Mouse (Mus musculus) hindbrain, embryonic 15.5 days (tissue): ENCODE data around the gene Ccl3. TPM values are rescaled to one million over a fixed set of nuclear protein-coding genes. Genes with fewer than 3 reads are reported as not detected.

Source experiments
- ATAC-seq: fragments of 200-750 bp; cut with Nextera tagmentation; 2 replicates; pipeline ENCODE4 v1.8.0; 2017; ENCODE audit warnings: low read depth, moderate number of reproducible peaks, moderate TSS enrichment; ENCODE audit not compliant: low FRiP score
- H3K27ac ChIP-seq: fragments of 300-500 bp; sonication (generic); replicated peaks from 2 replicates; pipeline ENCODE4 v1.5.1; 2015; ENCODE audit warnings: mild to moderate bottlenecking, inconsistent platforms
- H3K27me3 ChIP-seq: fragments of 300-500 bp; sonication (generic); 2 replicates; pipeline ENCODE4 v1.6.1; 2015; ENCODE audit warnings: control low read depth, inconsistent platforms
- H3K36me3 ChIP-seq: fragments of 300-500 bp; sonication (generic); 2 replicates; pipeline ENCODE4 v1.6.1; 2015; ENCODE audit warnings: control low read depth, inconsistent platforms
- H3K4me1 ChIP-seq: fragments of 300-500 bp; sonication (generic); replicated peaks from 2 replicates; pipeline ENCODE4 v1.6.1; 2015; ENCODE audit warnings: control low read depth, inconsistent platforms
- H3K4me2 ChIP-seq: fragments of 300-500 bp; sonication (generic); 2 replicates; pipeline ENCODE4 v1.6.1; 2015; ENCODE audit warnings: moderate library complexity, mild to moderate bottlenecking, inconsistent platforms
- H3K4me3 ChIP-seq: fragments of 300-500 bp; sonication (generic); 2 replicates; pipeline ENCODE4 v1.5.1; 2015; ENCODE audit warnings: mild to moderate bottlenecking, inconsistent platforms
- H3K9ac ChIP-seq: fragments of 300-500 bp; sonication (generic); 2 replicates; pipeline ENCODE4 v1.6.1; 2015; ENCODE audit warnings: inconsistent platforms
- H3K9me3 ChIP-seq: fragments of 300-500 bp; sonication (generic); 2 replicates; pipeline ENCODE4 v1.6.1; 2016; ENCODE audit warnings: control low read depth, inconsistent platforms
- WGBS: fragments of 180-500 bp; shearing (Covaris S2); methylation state at CpG from one replicate; pipeline ENCODE4 v1.1.7; 2015; 5-methylcytosine and 5-hydroxymethylcytosine counted together
- polyA plus RNA-seq: library from polyadenylated mRNA; unstranded; fragments of >200 nt; fragmentation: Nextera tagmentation; extraction: Ambion mirVana; gene quantifications from 2 replicates; pipeline ENCODE4 v1.2.1, GENCODE M21; 2015

Ccl3 gene
- polyA plus RNA-seq, 1 experiment from 2014 or later, result 1.8 TPM

DNA sequence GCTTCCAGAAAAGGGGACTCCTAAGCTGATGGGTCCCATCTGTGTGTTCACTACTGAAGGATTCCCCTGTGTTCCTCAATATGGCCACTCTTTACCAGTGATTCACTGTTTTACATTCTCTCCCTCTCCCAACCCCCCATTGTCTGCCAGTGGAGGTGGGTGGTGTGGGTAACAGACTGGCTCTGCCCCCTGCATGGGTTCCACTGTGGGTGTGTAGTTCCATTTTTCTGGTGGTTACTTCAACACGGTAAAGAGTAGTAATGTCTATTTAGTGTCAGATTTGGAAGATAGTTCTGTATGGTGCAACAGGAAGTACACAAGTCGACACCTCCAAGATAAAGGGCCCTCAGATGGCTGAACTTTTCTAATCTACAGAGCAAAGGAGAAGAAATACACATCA lies 7.9 kb downstream of the Ccl3 start:
- no peak overlapping the region for H3K4me2 ChIP-seq
- H3K9ac ChIP-seq, result no peak overlapping the region
- no peaks in the 10 kb centered on the region for H3K36me3 ChIP-seq
- ATAC-seq, result no peak
- H3K4me3 ChIP-seq, result no peak overlapping the region
- H3K27ac ChIP-seq, result no peak overlapping the region
- 83% methylated on average over 2 of the region's 2 CpGs for whole genome bisulfite sequencing
- H3K4me1 ChIP-seq, result no peaks in the 10 kb centered on the region
- H3K9me3 ChIP-seq, result no peaks in the 10 kb centered on the region
- H3K27me3 ChIP-seq, result no peaks in the 10 kb centered on the region

DNA sequence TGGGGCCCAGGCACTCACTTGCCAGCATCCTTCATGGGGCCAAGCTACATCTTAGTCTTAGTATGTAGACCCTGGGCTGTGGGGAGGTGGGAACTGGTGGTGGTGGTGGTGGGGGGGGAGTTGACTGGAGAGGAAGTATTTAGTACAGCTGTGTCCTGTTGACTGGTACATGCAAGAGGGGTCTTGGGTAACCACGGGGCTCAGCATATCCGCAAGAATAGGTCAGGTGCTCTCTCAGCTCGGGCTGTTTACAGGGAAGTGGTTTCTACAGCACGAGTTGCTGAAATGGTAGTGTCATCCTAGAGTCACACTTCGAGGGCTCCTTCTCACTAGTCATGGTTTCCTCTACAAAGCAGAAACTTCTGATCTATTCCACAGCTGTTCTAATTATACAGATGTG lies 9.0 kb downstream of the Ccl3 start:
- Histone ChIP-seq H3K4me3 (no peak overlapping the region), H3K36me3 (no peaks in the 10 kb centered on the region), H3K9me3 (no peaks in the 10 kb centered on the region), H3K9ac (no peak overlapping the region), H3K27me3 (no peaks in the 10 kb centered on the region), H3K4me2 (no peak overlapping the region), H3K27ac (no peak overlapping the region), H3K4me1 (no peaks in the 10 kb centered on the region)
- 90% methylated on average over 5 of the region's 5 CpGs for WGBS
- ATAC-seq, result no peak

DNA sequence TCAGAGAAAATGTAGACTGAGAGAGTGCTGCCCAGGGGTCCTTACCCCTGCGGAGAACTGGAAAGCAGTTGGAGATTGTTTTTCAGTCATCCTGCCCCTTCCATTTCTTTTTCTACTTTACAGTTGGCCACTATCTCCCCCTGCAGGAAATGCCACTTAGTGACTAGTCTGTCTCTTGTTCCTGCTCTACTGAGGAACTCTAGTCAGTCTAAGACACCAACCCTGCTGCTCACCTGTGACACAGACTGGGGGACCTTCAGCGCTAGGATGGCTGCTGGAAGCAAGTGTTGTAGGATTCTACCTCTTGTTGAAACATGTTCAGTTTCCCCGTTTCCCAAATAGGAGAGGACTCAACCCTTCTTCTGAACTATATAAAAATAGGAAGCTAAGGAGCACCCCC lies 9.6 kb downstream of the Ccl3 start:
- no peak overlapping the region for H3K4me2 ChIP-seq
- H3K4me1 ChIP-seq, result no peaks in the 10 kb centered on the region
- no peak overlapping the region for H3K9ac ChIP-seq
- no peaks in the 10 kb centered on the region for H3K36me3 ChIP-seq
- no peak overlapping the region for H3K27ac ChIP-seq
- no peak overlapping the region for H3K4me3 ChIP-seq
- WGBS, result 71% methylated on average over 3 of the region's 3 CpGs
- no peak for ATAC-seq
- no peaks in the 10 kb centered on the region for H3K9me3 ChIP-seq
- no peaks in the 10 kb centered on the region for H3K27me3 ChIP-seq

- 56% methylated on average over 2 of the region's 2 CpGs for WGBS
- Histone ChIP-seq H3K4me3 (no peak overlapping the region), H3K9me3 (no peaks in the 10 kb centered on the region), H3K27ac (no peak overlapping the region), H3K27me3 (no peaks in the 10 kb centered on the region), H3K4me1 (no peaks in the 10 kb centered on the region), H3K36me3 (no peaks in the 10 kb centered on the region), H3K4me2 (no peak overlapping the region), H3K9ac (no peak overlapping the region)
- ATAC-seq, result no peak
Measured at GRCm38 (mm10) chr11:83638934-83639333, 10.2 kb downstream of the Ccl3 start.

GRCm38 (mm10) chr11:83636742-83637235 lies 12.4 kb downstream of the Ccl3 start:
- Histone ChIP-seq H3K27me3 (no peaks in the 10 kb centered on the region), H3K27ac (no peak overlapping the region), H3K4me1 (no peaks in the 10 kb centered on the region), H3K4me2 (no peak overlapping the region), H3K9ac (no peak overlapping the region), H3K9me3 (no peaks in the 10 kb centered on the region), H3K4me3 (no peak overlapping the region), H3K36me3 (no peaks in the 10 kb centered on the region)
- ATAC-seq, result no peak
- 89% methylated on average over 1 of the region's 1 CpGs for WGBS

DNA sequence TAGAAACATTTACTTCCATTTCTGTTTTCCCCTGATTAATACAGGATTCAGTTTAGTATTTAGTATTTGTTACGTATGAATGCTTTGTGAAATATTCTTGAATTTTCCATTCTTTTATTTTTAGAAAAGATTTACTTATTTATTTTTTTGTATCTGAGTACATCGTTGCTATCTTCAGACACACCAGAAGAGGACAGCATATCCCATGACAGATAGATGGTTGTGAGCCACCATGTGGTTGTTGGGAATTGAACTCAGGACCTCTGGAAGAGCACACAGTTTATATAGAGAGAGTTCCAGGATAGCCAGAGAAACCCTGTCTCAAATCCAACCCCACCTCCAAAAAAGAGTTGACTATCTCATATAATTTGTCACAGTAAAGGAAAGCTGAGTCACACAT lies 14.3 kb downstream of the Ccl3 start:
- H3K4me2 ChIP-seq, result no peak overlapping the region
- no peaks in the 10 kb centered on the region for H3K9me3 ChIP-seq
- H3K4me1 ChIP-seq, result no peaks in the 10 kb centered on the region
- no peaks in the 10 kb centered on the region for H3K27me3 ChIP-seq
- H3K36me3 ChIP-seq, result no peaks in the 10 kb centered on the region
- H3K9ac ChIP-seq, result no peak overlapping the region
- 96% methylated on average over 2 of the region's 2 CpGs for WGBS
- no peak overlapping the region for H3K27ac ChIP-seq
- ATAC-seq, result no peak
- H3K4me3 ChIP-seq, result no peak overlapping the region

GRCm38 (mm10) chr11:83634425-83634824 lies 14.7 kb downstream of the Ccl3 start:
- no peak for ATAC-seq
- WGBS, result 33% methylated on average over 4 of the region's 4 CpGs

GRCm38 (mm10) chr11:83632744-83633143 lies 16.4 kb downstream of the Ccl3 start:
- Histone ChIP-seq H3K4me3 (no peak overlapping the region), H3K4me1 (no peaks in the 10 kb centered on the region), H3K4me2 (no peak overlapping the region), H3K36me3 (no peaks in the 10 kb centered on the region), H3K27ac (no peak overlapping the region), H3K27me3 (no peaks in the 10 kb centered on the region), H3K9me3 (no peaks in the 10 kb centered on the region), H3K9ac (no peak overlapping the region)
- 74% methylated on average over 4 of the region's 4 CpGs for WGBS
- ATAC-seq, result no peak

More at GRCm38 (mm10) chr11:83634425-83634824, 14.7 kb downstream of the Ccl3 start:
- no peaks in the 10 kb centered on the region for H3K9me3 ChIP-seq
- H3K27ac ChIP-seq, result no peak overlapping the region
- no peaks in the 10 kb centered on the region for H3K27me3 ChIP-seq
- H3K36me3 ChIP-seq, result no peaks in the 10 kb centered on the region
- no peak overlapping the region for H3K4me2 ChIP-seq
- no peak overlapping the region for H3K9ac ChIP-seq
- H3K4me1 ChIP-seq, result no peaks in the 10 kb centered on the region
- H3K4me3 ChIP-seq, result no peak overlapping the region

DNA sequence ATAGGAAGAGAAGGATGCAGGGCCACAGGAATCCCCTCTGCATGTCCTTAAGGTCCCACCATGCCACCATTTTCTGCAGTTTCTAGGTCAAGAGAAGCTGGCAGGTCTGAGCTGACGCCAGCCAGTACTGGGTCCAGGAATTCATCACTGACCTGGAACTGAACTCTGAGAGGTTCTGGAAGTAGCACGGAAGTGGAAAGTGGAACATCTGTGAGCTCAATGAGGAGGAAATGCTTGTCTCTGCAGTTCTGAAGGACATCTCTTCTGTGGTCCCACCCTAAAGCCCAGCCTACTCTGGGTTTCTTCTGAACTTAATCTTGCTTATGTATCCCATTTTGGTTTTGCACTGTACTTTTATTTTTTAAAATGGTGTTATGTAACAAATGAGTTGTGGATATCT lies 18.1 kb downstream of the Ccl3 start:
- Histone ChIP-seq H3K4me2 (no peak overlapping the region), H3K4me1 (no peaks in the 10 kb centered on the region), H3K4me3 (no peak overlapping the region), H3K36me3 (no peaks in the 10 kb centered on the region), H3K27ac (no peak overlapping the region), H3K9ac (no peak overlapping the region), H3K9me3 (no peaks in the 10 kb centered on the region), H3K27me3 (no peaks in the 10 kb centered on the region)
- WGBS, result 95% methylated on average over 2 of the region's 2 CpGs
- ATAC-seq, result no peak

- Histone ChIP-seq H3K27me3 (no peaks in the 10 kb centered on the region), H3K36me3 (no peaks in the 10 kb centered on the region), H3K9ac (no peak overlapping the region), H3K4me3 (no peak overlapping the region), H3K9me3 (no peaks in the 10 kb centered on the region), H3K4me1 (no peaks in the 10 kb centered on the region), H3K4me2 (no peak overlapping the region), H3K27ac (no peak overlapping the region)
- 100% methylated on average over 1 of the region's 1 CpGs for WGBS
- ATAC-seq, result no peak
Measured at GRCm38 (mm10) chr11:83630630-83631029, 18.5 kb downstream of the Ccl3 start.

DNA sequence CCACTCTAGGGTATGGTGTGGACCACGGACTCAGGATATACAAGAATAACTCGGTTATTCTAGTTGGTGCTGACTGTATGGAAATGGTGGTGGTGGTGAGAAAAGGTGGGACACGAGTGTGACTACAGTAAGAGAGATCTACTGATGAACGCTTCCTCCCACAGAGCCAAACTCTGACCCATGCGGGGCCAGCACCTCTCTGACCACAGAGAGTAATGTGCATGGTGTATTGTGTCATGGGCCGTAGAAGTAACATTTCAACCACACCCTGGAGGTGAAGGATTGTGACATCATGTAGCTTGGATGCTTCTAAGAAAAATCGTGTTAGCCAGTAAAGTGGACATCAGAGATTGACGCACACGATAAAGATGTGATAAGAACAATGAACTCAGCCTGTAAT lies 20.3 kb downstream of the Ccl3 start:
- Histone ChIP-seq H3K4me3 (no peak overlapping the region), H3K27me3 (no peaks in the 10 kb centered on the region), H3K4me2 (no peak overlapping the region), H3K4me1 (no peaks in the 10 kb centered on the region), H3K27ac (no peak overlapping the region), H3K36me3 (no peaks in the 10 kb centered on the region), H3K9me3 (no peaks in the 10 kb centered on the region), H3K9ac (no peak overlapping the region)
- ATAC-seq, result no peak
- 88% methylated on average over 9 of the region's 9 CpGs for WGBS

GRCm38 (mm10) chr11:83623586-83623985 lies 25.6 kb downstream of the Ccl3 start:
- Histone ChIP-seq H3K4me2 (no peak overlapping the region), H3K9me3 (no peaks in the 10 kb centered on the region), H3K27ac (no peak overlapping the region), H3K4me1 (no peaks in the 10 kb centered on the region), H3K36me3 (no peaks in the 10 kb centered on the region), H3K4me3 (no peak overlapping the region), H3K27me3 (no peaks in the 10 kb centered on the region), H3K9ac (no peak overlapping the region)
- 87% methylated on average over 3 of the region's 3 CpGs for WGBS
- ATAC-seq, result no peak

- H3K4me2 ChIP-seq, result no peak overlapping the region
Measured at GRCm38 (mm10) chr11:83619037-83619436, 30.1 kb downstream of the Ccl3 start.

More at GRCm38 (mm10) chr11:83619037-83619436, 30.1 kb downstream of the Ccl3 start:
- Histone ChIP-seq H3K27me3 (no peaks in the 10 kb centered on the region), H3K4me1 (no peaks in the 10 kb centered on the region), H3K4me3 (no peak overlapping the region), H3K27ac (no peak overlapping the region), H3K36me3 (no peaks in the 10 kb centered on the region), H3K9me3 (no peaks in the 10 kb centered on the region), H3K9ac (no peak overlapping the region)
- WGBS, result 95% methylated on average over 1 of the region's 1 CpGs
- ATAC-seq, result no peak
